Mouse (Mus musculus) testis, adult 2 months (tissue): ENCODE measurements around the gene Skap1. TPM values are rescaled to one million over a fixed set of nuclear protein-coding genes. Genes with fewer than 3 reads are reported as not detected.
"Not testable (repeated sequence)": the region's sequence is repeated elsewhere in the genome, so short reads cannot be mapped to it uniquely, and the experiment has no call there.

Experiments used
- H3K27ac ChIP-seq: fragments of 200-500 bp; 2 replicates; pipeline ENCODE4 v1.5.1; 2012; ENCODE audit warnings: low read depth, low read length; ENCODE audit not compliant: control insufficient read depth, insufficient read depth
- H3K27me3 ChIP-seq: fragments of 200-500 bp; 2 replicates; pipeline ENCODE4 v1.6.1; 2012; ENCODE audit warnings: mild to moderate bottlenecking, low read length, moderate library complexity; ENCODE audit not compliant: control insufficient read depth, insufficient read depth
- H3K36me3 ChIP-seq: fragments of 200-500 bp; 2 replicates; pipeline ENCODE4 v1.6.1; 2012; ENCODE audit warnings: mild to moderate bottlenecking, low read length; ENCODE audit not compliant: control insufficient read depth, insufficient read depth
- H3K4me1 ChIP-seq: fragments of 200-500 bp; 2 replicates; pipeline ENCODE4 v1.6.1; 2012; ENCODE audit warnings: low read length; ENCODE audit not compliant: control insufficient read depth, insufficient read depth
- H3K4me3 ChIP-seq: fragments of 200-500 bp; 2 replicates; pipeline ENCODE4 v1.5.1; 2012; ENCODE audit warnings: low read depth, mild to moderate bottlenecking, low read length, moderate library complexity, mixed read lengths; ENCODE audit not compliant: control insufficient read depth
- CTCF ChIP-seq: fragments of 200-500 bp; IDR thresholded peaks from 2 replicates; pipeline ENCODE4 v1.5.1; 2012; ENCODE audit warnings: low read depth, mild to moderate bottlenecking, inconsistent platforms, low read length, moderate library complexity; ENCODE audit not compliant: control insufficient read depth, insufficient read depth, insufficient replicate concordance
- POLR2A ChIP-seq: fragments of 200-500 bp; IDR thresholded peaks from 2 replicates; pipeline ENCODE4 v1.6.1; 2012; ENCODE audit warnings: low read depth, mild to moderate bottlenecking, inconsistent platforms, low read length, moderate library complexity; ENCODE audit not compliant: control insufficient read depth
- polyA plus RNA-seq: library from polyadenylated mRNA; depleted of rRNA; stranded (reverse); fragments of >200 nt; gene quantifications from 2 replicates; pipeline ENCODE4 v1.2.3, GENCODE M21; 2012

Skap1 gene
- polyA plus RNA-seq, 1 experiment: 1.5 TPM

DNA sequence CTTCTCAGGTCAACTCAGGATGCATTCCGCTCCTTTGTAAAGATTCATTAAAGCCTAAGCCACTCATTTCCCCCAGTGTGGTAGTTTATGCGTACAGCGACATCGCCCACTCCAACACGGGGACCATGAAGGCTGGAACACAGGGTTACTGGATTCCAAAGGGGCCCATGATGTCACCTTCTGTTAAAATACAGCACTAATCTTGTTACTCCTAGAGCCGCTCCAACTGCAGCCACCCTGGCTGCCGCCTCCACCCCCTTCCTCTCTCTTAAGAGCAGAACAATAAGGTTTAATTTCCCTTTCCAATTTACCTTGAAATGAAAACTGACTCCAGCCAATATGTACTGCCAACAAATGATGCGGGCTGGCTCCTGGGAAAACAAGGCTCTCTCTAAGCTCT is 310.7 kb downstream of the Skap1 start:
- peaks cover 6% of the 10 kb centered on the region for H3K4me1 ChIP-seq
- H3K36me3 ChIP-seq: peaks cover 3% of the 10 kb centered on the region; the same call in 1 of the 2 replicates
- no peak overlapping the region for H3K4me3 ChIP-seq
- TF ChIP-seq POLR2A (no peak), CTCF (no peak)
- no peak overlapping the region for H3K27ac ChIP-seq
- H3K27me3 ChIP-seq: no peaks in the 10 kb centered on the region

DNA sequence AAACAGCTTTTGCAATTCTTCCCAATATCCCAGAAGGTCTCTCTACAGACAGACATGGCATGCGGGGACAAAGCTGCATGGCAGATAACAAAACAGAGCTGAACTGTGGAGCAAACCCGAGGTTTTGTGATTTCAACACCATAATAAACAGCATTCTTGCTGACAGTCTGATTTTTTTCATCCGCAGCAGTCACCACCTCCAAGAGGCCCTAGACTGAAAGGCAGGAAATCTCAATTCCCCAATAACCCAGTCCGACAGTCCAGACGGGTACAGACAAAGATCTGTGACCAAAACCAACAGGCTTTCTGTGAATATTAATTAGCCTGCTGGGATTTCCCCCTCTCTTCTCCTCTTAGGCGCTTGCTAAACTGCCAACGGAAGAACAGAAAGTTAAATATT is 311.3 kb downstream of the Skap1 start:
- TF ChIP-seq POLR2A: no peak
- no peaks in the 10 kb centered on the region for H3K27me3 ChIP-seq
- peaks cover 6% of the 10 kb centered on the region for H3K4me1 ChIP-seq
- H3K27ac ChIP-seq: no peak overlapping the region
- H3K4me3 ChIP-seq: no peak overlapping the region
- H3K36me3 ChIP-seq: 0 out of 2 replicates have a peak, but pooled peaks cover 2% of the 10 kb centered on the region

DNA sequence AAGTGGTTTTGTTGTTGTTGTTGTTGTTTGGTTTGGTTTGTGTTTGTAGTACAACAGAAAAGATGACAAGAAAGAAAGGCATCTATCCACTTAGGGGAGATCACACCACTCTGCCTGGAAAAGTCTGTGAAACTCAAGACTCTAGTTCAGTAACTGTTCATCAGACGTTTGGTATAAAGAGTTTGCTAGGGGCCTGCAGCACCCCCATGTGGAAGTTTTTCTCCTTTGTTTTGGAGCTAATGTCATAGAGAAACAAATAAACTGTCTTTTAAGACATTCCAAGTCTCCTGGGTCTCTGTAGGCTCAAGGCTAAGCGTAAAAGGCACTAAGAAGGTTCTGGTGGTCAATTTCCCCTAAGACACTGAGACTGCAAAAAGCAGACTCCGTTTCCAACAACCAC is 311.7 kb downstream of the Skap1 start:
- no peak for TF ChIP-seq CTCF
- peaks cover 6% of the 10 kb centered on the region for H3K4me1 ChIP-seq
- H3K27ac ChIP-seq: no peak overlapping the region
- H3K4me3 ChIP-seq: peak overlapping the region; percentile 97
- no peaks in the 10 kb centered on the region for H3K27me3 ChIP-seq
- 0 out of 2 replicates have a peak, but pooled peaks cover 2% of the 10 kb centered on the region for H3K36me3 ChIP-seq

DNA sequence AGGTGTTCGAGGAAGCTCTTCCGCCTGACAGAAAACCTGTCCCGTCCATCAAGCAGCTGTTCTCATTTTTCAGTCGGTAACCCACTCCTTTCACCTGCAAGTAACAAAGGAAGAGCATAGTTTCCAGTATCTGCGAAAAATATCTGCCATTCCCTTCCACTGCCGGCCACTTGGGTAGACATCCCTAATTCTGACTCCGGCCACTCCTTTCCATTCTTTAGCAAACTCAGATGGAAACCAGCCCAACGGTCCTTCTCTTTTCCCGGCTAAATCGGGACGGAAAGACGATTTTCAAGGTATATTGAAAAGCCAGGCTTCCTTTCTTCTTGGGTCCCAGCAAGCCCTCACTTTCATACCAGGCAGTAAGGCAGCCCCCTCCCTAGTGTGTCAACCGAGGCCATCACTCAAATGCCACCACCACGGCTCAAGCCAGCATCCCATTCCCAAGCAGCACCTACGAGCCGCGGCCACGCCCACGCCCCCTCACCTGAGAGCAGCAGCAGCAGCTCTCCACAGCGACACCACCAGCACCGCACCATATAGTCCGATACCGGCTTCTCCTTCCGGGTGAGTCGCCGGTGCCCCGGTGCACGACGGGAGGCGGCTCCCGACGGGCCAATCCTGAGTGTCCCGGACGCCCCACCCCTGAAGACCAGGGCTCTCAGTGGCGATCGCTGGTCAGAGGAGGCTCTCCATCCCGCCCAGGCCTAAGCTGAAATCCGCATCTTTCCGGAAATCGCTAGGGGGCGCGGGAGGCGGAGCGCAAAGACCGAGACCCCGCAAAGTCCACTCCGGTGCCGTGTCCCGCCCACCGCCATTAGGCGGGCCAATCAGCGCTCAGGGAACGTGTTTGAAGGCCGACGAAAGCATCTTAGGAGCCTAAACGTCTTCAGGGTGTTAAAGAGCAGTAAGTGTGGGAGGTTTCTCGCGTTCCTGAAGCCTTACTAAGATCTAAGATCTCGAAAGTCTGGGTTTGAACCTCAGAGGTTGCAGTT is 312.9 kb downstream of the Skap1 start, which contains the start of gene Snx11:
Gene Snx11, minus strand, starts transcription at position 592 of the 995 bp plus-strand sequence.
- peak; percentile 90 for TF ChIP-seq POLR2A
- TF ChIP-seq CTCF: peak; percentile 8; the same call in 1 of the 2 replicates
- Histone ChIP-seq H3K36me3 (no peaks in the 10 kb centered on the region), H3K27me3 (no peaks in the 10 kb centered on the region), H3K4me3 (peak within 1 kb of the TSS; percentile 97), H3K27ac (peak within 1 kb of the TSS; percentile 79), H3K4me1 (peaks cover 6% of the 10 kb centered on the region)

DNA sequence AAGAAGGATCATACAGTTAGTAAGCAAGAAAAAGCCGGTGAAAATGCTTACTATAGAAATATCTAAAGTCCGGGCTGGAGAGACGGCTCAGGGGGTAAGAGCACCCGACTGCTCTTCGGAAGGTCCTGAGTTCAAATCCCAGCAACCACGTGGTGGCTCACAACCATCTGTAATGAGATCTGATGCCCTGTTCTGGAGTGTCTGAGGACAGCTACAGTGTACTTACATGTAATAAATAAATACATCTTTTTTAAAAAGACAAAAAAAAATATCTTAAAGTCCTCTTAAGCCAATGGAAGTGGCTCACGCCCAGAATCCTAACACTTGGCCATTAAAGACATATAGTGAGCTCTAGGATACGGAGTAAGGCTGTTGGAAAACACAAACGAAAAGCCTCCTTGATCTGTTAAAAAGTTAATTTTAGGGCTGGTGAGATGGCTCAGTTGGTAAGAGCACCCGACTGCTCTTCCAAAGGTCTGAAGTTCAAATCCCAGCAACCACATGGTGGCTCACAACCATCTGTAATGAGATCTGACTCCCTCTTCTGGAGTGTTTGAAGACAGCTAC is 313.8 kb downstream of the Skap1 start:
- Histone ChIP-seq H3K27ac (peak overlapping the region; percentile 79), H3K4me3 (peak overlapping the region; percentile 97)
- H3K36me3 ChIP-seq, H3K27me3 ChIP-seq, H3K4me1 ChIP-seq: not testable (repeated sequence)

DNA sequence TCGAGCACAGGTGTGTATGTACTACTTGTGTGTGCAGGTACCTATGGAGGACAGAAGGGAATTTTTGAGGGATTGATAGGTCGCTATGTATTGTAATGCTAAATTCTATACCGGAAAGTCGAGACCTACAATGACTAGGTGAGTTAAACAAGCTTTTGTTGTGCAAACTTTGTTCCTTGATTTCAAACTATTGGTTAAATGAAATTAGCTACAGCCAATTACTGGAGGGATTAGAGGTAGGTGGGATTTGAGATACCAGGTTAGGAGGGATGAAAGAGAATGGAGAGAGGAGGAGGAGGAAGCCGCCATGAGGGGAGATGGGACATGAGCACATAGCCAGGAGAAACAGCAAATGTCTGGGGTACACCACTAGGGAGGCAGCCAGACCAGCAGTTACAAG is 315.9 kb downstream of the Skap1 start:
- no peak overlapping the region for H3K27ac ChIP-seq
- no peak for TF ChIP-seq POLR2A
- no peak for TF ChIP-seq CTCF
- no peaks in the 10 kb centered on the region for H3K27me3 ChIP-seq
- no peaks in the 10 kb centered on the region for H3K36me3 ChIP-seq
- peaks cover 6% of the 10 kb centered on the region for H3K4me1 ChIP-seq
- H3K4me3 ChIP-seq: no peak overlapping the region

DNA sequence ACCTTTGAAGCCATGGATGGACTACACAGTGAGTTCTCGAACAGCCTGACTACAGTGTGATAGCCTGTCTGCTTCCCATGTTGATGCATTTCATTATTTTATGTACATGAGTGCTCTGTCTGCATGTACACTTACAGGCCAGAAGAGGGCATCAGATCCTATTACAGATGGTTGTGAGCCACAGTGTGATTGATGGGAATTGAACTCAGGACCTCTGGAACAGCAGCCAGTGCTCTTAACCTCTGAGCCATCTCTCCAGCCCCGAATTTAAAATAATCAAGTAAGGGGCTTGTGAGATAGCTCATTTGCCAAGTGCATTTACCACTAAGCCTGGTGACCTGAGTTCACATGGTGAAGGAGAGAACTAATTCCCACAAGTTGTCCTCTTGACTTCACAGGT is 317.0 kb downstream of the Skap1 start:
- no peak overlapping the region for H3K4me3 ChIP-seq
- H3K36me3 ChIP-seq: no peaks in the 10 kb centered on the region
- no peak overlapping the region for H3K27ac ChIP-seq
- H3K27me3 ChIP-seq: no peaks in the 10 kb centered on the region
- peaks cover 5% of the 10 kb centered on the region for H3K4me1 ChIP-seq
- TF ChIP-seq POLR2A (no peak), CTCF (no peak)
